Mouse (Mus musculus) adrenal gland, postnatal 4 days (tissue): ENCODE results near the gene Ints12. TPM values are rescaled to one million over a fixed set of nuclear protein-coding genes. Genes with fewer than 3 reads are reported as not detected.
A peak's percentile ranks its signal among the peaks of the same experiment; 100 is the strongest.

Source experiments
- DNase-seq, 2 experiments: peaks; one replicate each; pipeline ENCODE4 v3.0.0; 2021 to 2022; ENCODE audit warnings: low spot score in 2 of 2, mixed read lengths in 2 of 2
- long read RNA-seq, 2 experiments: library from polyadenylated mRNA; stranded (forward); transcript quantifications; one replicate each; pipeline ENCODE4 v2.0.0; 2021
- total RNA-seq, 2 experiments: library from RNA; stranded (reverse); gene quantifications; 2 replicates each; pipeline ENCODE4 v1.2.3; 2021

The Ints12 gene
- 10 to 100 TPM; 16.6 to 18.2 TPM for total RNA-seq
- long read RNA-seq, experiment 1, transcript Ints12-201 (7 exons, 3,101 nt): major isoform, 11 of 14 reads
- long read RNA-seq, experiment 1, partial matches to known transcripts: 0 of 14 reads
- long read RNA-seq, experiment 1, other reads (novel, unspliced or antisense): 3 of 14 reads
- long read RNA-seq, experiment 2, transcript Ints12-201 (7 exons, 3,101 nt): major isoform, 17 of 25 reads
- long read RNA-seq, experiment 2, partial matches to known transcripts: 2 of 25 reads
- long read RNA-seq, experiment 2, other reads (novel, unspliced or antisense): 6 of 25 reads

DNA sequence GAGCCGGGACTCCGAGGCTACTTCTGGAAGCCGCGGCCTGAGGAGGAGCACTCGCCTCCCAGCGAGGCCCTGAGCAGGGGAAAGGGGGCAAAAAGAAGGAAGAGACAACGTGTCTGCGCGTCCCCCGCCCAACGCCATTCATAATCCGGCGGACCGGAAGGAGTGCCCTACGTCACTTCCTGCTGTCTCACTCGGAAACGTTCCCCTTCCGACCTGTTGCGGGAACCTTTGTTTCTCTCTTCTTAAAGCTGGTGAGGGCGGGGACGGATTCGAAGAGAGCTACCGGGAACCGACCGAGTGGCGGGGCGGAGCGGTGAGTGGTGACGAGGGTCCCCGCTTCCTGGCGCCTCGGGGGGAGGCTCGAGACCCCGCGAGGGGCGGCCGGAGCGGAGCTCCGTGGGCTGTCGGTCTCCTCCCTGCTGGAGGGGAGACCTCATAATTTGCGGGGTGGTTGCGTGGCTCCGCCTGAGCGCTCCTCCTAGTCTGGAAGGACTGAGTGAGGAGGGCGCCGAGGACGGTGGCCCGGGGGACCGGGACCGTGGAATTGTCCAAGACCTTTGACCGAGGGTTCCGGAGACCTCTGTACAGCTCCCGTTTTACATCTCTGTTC is at the start of gene Ints12, which contains the start of gene Gstcd:
Gene Ints12 (plus strand): TSS at position 177 of the 610 bp plus-strand sequence.
Gene Gstcd (minus strand): TSS at position 370 of the 610 bp plus-strand sequence.
- peak; percentile 82 to 83 for DNase-seq

DNA sequence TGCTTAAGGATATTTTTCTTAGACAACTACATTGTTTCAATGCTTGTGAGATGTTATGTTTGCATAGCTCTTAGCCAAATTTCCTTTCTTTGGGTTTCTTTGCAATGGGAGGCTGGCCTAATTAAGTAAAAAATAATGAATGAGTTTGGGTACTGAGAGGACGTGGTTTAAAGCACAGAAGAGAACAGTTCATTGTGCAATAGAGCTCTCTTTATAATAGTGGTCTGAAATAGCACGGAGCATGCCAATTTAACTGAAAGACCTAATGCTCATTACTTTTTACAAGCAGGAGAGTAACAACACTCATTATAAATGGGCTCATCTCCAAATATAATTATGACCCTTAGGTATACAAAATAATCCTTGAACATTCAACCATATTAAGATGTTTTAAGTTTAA is 39.6 kb upstream of the Ints12 start:
- no peak for DNase-seq

- DNase-seq: no peak
Observed at GRCm38 (mm10) chr3:133075560-133075959, 16.1 kb upstream of the Ints12 start.

- no peak for DNase-seq
Observed at GRCm38 (mm10) chr3:133082736-133083135, 8.9 kb upstream of the Ints12 start.

DNA sequence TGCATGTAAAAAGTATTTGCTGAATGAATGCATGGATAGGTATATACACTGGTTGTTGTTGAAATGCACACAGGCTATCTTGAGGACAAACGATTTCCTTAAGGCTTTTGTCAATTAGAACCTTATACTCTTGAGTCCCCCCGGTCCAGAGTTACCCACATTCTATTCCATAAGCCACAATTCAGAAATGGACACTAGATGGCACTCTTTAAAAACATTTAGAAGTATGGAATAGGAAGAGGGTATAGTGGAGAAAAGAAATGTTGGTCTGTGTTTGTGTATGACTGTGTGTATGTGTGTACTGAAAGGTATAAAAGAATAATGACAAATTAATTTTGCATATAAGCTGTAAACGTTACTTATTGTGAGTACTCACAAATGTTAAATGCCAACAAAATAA is 5.8 kb upstream of the Ints12 start:
- DNase-seq: no peak

GRCm38 (mm10) chr3:133090247-133091120 is 1.2 kb upstream of the Ints12 start:
- no peak for DNase-seq

DNA sequence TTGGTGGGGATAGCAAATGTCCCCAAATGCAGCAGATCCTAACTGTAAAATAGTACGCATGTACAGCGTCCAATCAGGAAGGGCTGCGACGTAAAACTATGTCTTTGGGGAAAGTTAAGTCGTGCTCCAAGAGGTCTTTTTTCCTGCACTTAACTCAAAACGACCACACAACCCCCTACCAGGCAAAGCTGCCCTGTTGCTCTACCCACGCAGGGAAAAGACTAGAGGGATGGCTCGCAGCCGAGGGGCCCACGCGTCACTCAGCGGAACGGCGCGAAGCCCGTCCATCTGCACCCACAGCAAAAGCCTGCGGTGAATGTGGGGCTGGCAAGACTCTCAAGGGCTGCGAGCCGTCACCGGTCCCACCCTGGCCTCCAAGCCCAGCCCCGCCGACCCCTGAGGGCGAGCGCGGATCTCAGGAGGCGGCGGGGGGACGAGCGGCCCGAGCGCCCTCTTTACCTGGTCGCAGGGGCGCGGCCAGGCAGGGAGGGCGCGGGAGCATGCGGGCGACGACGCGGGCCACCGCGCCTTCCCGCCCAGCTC is 448 bp upstream of the Ints12 start:
- DNase-seq: peak in 1 of 2 experiments; percentile 25

- DNase-seq: no peak
Observed at GRCm38 (mm10) chr3:133092274-133092853, 724 bp downstream of the Ints12 start.

DNA sequence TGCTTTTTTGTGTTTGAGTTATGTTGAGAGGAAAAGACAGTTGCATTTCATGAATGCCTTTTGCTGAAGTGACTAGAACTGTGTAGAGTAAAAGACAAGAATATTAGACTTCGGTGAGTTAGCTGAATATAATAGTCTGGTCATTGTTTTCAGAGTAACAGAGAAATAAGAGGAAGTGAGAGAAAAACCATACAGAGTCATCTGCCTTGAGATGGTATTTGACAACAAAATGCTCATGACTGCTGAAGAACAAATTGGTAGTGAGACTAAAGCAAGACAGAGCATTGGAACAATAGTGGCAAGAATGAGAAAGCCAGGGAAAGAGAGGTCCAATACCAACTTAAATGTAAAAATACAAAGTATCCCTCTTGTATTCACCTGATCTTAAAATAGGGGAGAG is 1.3 kb downstream of the Ints12 start:
- DNase-seq: no peak

DNA sequence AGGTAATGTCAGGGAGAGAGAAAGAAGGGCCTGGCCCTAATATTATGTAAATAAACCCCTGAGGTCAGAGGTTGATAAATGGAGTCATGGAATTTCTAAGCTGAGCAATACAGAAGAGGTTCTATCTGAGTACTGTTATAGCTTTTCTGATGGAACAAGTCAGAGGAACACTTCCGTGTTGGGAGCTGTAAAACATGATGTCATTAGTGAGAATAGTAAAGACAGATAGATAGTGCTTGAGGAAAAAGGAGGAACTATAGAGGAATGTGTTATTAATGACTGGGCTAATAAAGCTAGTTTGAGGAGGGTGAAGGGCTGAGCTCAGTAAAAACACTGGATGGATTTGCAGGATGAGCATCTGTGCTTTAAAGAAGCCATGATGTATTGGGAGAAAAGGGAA is 2.7 kb downstream of the Ints12 start:
- DNase-seq: no peak

- no peak for DNase-seq
Observed at GRCm38 (mm10) chr3:133097936-133098335, 6.3 kb downstream of the Ints12 start.

DNA sequence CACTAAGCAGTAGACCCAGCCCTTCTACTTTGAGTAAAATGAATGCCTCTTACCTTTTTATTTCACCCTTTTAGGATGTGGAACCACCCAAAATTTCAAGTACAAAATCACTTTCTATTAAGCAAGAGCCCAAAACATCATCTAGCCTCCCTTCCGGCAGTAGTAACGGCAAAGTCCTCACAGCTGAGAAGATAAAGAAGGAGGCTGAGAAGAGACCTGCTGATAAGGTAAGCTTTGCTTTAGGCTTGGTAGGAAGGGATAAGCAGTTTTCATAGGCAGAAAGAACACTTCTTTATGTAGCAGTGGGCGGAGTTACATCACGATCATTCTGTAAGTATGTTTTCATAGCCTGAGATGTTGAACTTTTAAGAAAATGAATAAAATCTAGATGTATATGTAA is 6.7 kb downstream of the Ints12 start:
- no peak for DNase-seq

DNA sequence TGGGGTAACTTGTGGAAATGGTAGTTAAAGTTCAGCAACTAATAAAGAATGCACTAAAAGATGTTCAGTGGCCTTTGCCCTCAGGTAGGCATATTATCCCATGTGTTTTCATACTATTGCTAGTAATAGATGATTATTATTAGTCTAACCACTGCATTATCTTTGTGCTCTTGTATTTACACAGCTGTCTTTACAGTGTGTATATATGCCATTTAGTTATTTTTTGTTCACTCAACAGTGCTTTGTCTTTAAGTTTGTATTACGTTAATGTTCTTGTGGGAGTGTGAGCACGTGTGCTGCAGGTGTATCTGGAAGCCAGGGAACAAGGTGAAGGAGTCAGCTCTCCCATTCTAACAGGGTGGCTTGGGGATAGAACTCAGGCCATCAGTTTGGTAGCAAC is 7.3 kb downstream of the Ints12 start:
- no peak for DNase-seq

DNA sequence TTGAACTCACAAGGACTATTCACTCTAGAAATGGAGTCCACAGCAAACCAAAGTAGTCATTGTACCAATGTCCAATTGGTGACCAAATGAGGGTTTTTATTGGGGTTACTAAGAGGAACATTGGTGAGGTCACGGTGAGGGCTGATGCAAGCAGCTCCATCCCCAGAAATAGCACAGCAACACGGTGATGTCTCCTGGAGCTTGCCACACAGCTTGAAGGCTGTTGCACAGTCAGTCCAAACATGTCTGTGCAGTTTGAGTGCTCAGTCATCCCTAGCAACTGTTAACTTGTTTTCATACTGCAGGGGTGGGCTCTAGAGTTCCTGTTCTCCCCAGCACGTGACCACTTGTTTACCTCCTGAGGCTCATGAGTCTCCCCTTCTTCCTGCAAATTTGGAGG is 12.1 kb downstream of the Ints12 start:
- no peak for DNase-seq

DNA sequence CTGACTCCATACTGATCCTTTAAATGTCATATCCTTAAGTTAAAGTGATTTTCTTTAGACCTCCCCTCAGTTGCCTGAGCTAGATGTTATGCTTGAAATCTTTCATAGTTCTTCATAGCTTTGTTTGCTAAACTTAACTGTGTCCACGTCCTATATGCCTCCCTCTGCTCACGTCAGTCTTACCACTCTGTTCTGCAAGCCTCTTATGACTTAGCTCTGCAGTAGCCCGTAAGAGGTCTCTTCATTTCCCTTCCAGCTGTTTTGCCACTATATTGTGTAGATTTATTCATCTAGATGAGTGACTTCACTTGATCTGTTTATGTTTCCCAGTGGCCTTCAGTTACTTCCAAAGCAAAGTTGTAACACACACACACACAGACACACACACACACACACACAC is 12.8 kb downstream of the Ints12 start:
- DNase-seq: no peak

DNA sequence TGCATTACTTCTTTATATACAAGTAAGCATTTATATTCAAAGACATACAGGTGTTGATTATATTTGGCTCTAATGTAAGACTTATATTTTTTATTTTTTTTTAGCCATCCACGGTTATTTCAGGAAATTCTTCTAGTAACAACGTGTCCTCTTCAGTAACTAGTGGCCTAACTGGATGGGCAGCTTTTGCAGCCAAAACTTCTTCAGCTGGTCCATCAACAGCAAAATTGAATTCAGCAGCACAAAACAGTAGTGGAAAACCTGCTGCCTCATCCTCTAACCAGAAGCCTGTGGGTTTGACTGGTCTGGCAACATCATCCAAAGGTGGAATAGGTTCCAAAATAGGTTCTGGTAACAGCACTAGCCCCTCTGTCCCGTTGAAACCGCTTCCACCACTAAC is 17.1 kb downstream of the Ints12 start:
- DNase-seq: no peak

GRCm38 (mm10) chr3:133109844-133110243 is 18.2 kb downstream of the Ints12 start:
- DNase-seq: no peak

DNA sequence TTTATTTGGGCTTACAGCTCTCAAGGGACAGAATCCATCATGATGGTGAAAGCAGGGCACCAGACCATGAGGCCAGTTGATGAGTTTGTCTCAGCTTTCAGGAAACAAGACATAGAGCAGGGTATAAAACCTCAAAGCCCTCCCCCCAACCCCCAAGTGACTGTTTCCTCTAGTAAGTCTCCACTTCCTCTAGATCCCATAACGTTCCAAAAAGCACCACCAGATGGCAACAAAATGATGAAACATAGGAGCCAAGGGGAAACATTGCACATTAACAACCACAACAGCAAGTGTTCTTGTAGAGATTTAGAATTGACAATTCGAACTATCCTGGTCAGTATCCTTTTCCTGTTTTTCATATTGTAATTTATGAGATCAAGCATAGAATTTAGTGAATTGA is 20.1 kb downstream of the Ints12 start:
- DNase-seq: no peak

- DNase-seq: no peak
Observed at GRCm38 (mm10) chr3:133113281-133113680, 21.6 kb downstream of the Ints12 start.

GRCm38 (mm10) chr3:133131372-133131771 is 39.7 kb downstream of the Ints12 start:
- no peak for DNase-seq

- DNase-seq: no peak
Observed at GRCm38 (mm10) chr3:133132611-133133010, 41.0 kb downstream of the Ints12 start.
